Mouse (Mus musculus): ENCODE measurements around the gene Hhat.

- TF ChIP-seq TAL1 (IDR thresholded peaks at IDR 0.05; ENCODE audit: low read length) (no peak), GATA1 (IDR thresholded peaks at IDR 0.05; ENCODE audit: low read length) (no peak)
Observed at GRCm38 (mm10) chr1:192730517-192730916, 40.5 kb downstream of the Hhat start.

All from erythroblast, embryonic 14.5 days (primary cell).